Mouse (Mus musculus): Measurements from ENCODE around the gene Tnfrsf14.

DNA sequence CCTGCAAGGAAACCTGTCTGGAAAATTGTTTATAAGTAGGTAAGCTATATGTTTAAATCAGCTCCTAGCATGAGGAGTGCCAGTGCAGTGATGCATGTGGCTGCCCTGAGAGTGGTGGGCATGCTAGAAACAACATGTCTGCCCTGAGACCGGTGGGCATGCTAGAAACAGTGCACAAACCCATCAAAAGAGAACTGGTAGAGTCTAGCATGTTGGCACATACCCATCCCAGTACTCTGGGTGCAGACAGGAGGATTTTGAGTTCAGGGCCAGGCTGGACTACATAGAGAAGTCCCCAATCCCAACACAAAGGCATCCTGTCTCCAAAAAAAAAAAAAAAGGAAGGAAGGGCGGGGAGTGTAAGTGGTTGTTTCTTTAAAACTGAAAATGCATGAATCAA, 6.4 kb upstream of the Tnfrsf14 start:
- no peak for TF ChIP-seq GATA1 (IDR thresholded peaks at IDR 0.05; ENCODE audit: low read length)
- TF ChIP-seq TAL1 (IDR thresholded peaks at IDR 0.05; ENCODE audit: low read length), result no peak
